Mouse (Mus musculus) megakaryocyte, embryonic 14.5 days (primary cell): ENCODE measurements at regions not wholly inside any gene's neighbourhood (a gene's known extent, or its start where the extent isn't known, plus 50 kb on each side); places are given as distances from the start of the nearest gene placed in this dataset.

Experiments used
- FLI1 ChIP-seq: IDR thresholded peaks from 2 replicates; pipeline ENCODE4 v1.6.1; 2012; ENCODE audit warnings: low read length, inconsistent platforms, mixed read lengths
- GATA1 ChIP-seq: IDR thresholded peaks from 3 replicates; pipeline ENCODE4 v1.6.1; 2012; ENCODE audit warnings: mixed read lengths, low read length, inconsistent platforms, borderline replicate concordance

- TF ChIP-seq GATA1 (no peak), FLI1 (no peak)
These were observed 73.3 kb upstream of the Serp2 start for GRCm38 (mm10) chr14:76629913-76630478.
